Mouse (Mus musculus): ENCODE measurements at regions not wholly inside any gene's neighbourhood (a gene's known extent, or its start where the extent isn't known, plus 50 kb on each side); places are given as distances from the start of the nearest gene placed in this dataset.

DNA sequence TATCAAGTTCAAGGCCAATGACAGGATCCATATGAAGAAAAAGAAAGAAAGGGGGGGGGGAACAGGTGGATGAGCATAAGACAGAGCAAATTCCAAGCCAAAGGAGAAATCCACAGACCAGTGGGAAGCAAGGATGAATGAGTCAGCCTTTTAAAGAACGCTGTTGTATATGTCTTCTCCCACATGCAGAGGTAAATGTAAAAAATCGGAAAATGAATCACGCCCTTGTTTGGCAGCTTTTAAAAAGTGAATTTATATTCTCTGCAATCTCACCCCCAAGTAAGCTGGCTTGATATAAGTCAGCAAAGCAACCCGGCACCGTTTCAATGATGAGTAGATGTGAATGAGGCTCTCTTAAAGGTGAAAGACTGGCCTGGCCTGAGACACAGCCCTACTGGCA is 191.7 kb downstream of the Cep170 start:
- no peak for TF ChIP-seq CTCF (IDR thresholded peaks at IDR 0.05; ENCODE audit: low read depth)
- no peak for TF ChIP-seq EP300 (optimal IDR thresholded peaks at IDR 0.05)
